Mouse (Mus musculus): ENCODE results near the gene Zfp866. TPM values are rescaled to one million over a fixed set of nuclear protein-coding genes. Genes with fewer than 3 reads are reported as not detected.

The Zfp866 gene
- total RNA-seq (2014; rRNA removed), result 13.1 and 13.2 TPM in 2 replicates
- polyA plus RNA-seq (2012; rRNA removed), result 3.3 and 4.6 TPM in 2 replicates

DNA sequence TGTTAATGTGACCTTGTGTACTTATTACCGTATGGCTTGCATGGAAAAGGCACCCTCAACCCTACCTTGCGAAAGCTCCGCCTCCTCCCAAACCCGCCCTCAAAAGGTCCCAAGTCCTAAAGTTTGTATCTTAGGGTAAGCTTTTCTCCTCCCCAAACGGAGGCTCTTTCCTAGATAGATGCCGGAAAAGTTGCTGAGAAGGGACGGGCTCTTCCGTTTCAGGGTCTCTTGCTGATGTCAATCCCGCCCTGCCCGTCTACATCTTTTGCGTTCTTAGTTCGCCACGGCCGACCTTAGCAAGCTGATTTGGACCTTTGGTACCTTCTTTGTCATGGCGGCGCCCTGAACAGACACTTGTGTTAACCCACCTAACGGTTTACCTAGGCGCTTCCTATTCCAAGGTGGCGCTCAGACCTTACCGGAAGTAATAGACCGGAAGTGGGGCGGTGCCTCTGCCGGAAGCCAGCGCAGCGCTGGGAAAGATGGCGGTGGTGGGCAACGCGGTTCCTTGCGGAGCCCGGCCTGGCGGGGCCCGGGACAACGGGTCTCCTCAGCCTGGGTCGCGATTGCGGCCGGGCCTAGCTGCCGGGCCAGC, at the start of gene Zfp866, which contains the start of gene Atp13a1:
TSS of gene Zfp866 (minus strand) at position 406 of the 595 bp plus-strand sequence.
TSS of gene Atp13a1 (plus strand) at position 391 of the 595 bp plus-strand sequence.
- no peak for TF ChIP-seq CTCF (IDR thresholded peaks at IDR 0.05; ENCODE audit: low read depth, low read length)
- TF ChIP-seq POLR2A (IDR thresholded peaks at IDR 0.05; ENCODE audit: extremely low read depth, insufficient read depth, low read length), result peak; percentile 74; the same call in 1 of the 2 replicates
- Histone ChIP-seq H3K36me3 (ENCODE audit: control insufficient read depth, insufficient read depth, low read length) (peaks cover 15% of the 10 kb centered on the region; the same call in 1 of the 2 replicates), H3K4me1 (ENCODE audit: control insufficient read depth, insufficient read depth, low read length) (0 out of 2 replicates have a peak, but pooled peaks cover 6% of the 10 kb centered on the region), H3K9ac (ENCODE audit: low read depth, low read length) (peak within 1 kb of the TSS; percentile 96), H3K4me3 (ENCODE audit: insufficient read depth, low read depth, low read length) (peak within 1 kb of the TSS; percentile 96), H3K79me2 (ENCODE audit: control insufficient read depth, insufficient read depth, low read length) (peaks cover 6% of the 10 kb centered on the region), H3K27ac (replicated peaks; ENCODE audit: insufficient read depth, low read depth, low read length) (peak within 1 kb of the TSS; percentile 82), H3K27me3 (ENCODE audit: control insufficient read depth, insufficient read depth, low read length) (no peaks in the 10 kb centered on the region)
- DNase-seq (ENCODE audit: extremely low read depth, low read depth, low spot score), result peak; percentile 89
- under 1% methylated on average over 38 of the region's 38 CpGs for WGBS

DNA sequence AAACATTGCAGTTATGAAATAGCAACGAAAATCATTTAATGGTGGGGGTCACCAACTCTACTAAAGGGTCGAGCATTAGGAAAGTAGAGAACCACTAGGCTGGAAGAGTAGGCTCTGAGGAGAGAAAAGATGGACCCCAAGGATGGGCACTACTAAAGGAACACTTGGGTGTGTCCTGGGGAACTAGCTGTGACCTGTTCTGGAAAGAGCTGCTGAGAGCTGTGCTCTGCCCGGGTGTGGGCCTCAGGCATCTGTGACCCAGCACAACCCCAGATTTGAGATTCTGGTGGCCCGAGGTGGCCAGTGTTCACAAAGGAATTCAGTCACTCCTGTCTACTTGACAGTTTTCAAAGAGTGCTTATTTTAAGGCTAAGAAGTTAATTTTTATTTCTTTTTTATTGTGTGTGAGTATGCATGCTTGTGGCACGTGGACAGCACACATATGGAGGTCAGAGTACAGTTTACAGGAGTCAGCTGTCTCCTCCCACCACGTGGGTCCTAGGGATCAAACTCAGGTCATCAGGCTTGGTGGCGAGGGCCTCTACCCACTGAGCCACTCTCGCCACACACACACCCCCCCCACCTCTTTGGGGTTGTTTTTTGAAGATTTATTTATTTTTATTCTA, 46.2 kb upstream of the Zfp866 start:
- peak; percentile 92 for DNase-seq (ENCODE audit: extremely low read depth, low read depth, low spot score)
- peak overlapping the region; percentile 73 for H3K27ac ChIP-seq (replicated peaks; ENCODE audit: insufficient read depth, low read depth, low read length)
- H3K36me3 ChIP-seq (ENCODE audit: control insufficient read depth, insufficient read depth, low read length), result no peaks in the 10 kb centered on the region
- H3K79me2 ChIP-seq (ENCODE audit: control insufficient read depth, insufficient read depth, low read length), result no peaks in the 10 kb centered on the region
- WGBS, result 36% methylated on average over 8 of the region's 8 CpGs
- H3K27me3 ChIP-seq (ENCODE audit: control insufficient read depth, insufficient read depth, low read length), result no peaks in the 10 kb centered on the region
- no peak overlapping the region for H3K4me3 ChIP-seq (ENCODE audit: insufficient read depth, low read depth, low read length)
- peaks cover 13% of the 10 kb centered on the region for H3K4me1 ChIP-seq (ENCODE audit: control insufficient read depth, insufficient read depth, low read length)
- TF ChIP-seq CTCF (IDR thresholded peaks at IDR 0.05; ENCODE audit: low read depth, low read length) (no peak), POLR2A (IDR thresholded peaks at IDR 0.05; ENCODE audit: extremely low read depth, insufficient read depth, low read length) (no peak)
- no peak overlapping the region for H3K9ac ChIP-seq (ENCODE audit: low read depth, low read length)

DNA sequence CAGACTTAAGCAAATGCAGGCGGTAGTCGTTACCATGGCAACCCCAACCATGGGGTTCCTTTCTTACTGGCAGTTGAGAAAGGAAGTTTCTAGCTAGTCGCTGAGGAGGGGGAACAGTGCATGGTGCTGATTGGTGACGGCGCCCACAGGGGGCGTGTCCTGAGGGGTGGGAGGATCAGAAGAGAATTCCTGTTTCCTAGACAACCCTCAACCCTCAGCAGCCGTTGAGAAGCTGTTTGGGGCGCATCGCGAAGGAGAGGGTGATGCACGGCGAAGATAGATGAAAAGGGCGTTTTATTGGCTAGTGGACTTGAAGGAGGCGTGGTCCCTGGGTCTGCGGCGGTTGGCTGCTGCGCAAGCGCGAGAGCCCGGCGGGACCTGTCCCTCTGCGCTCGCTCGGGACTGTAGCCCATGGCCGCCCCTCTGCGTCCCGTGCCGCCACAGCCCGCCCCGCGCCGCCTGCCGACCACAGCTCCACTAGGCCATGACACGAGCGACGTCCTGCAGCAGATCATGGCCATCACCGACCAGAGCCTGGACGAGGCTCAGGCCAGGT, 41.4 kb upstream of the Zfp866 start, which contains the start of gene Pbx4:
TSS of gene Pbx4 (plus strand) at position 194 of the 556 bp plus-strand sequence.
- no peak for TF ChIP-seq CTCF (IDR thresholded peaks at IDR 0.05; ENCODE audit: low read depth, low read length)
- TF ChIP-seq POLR2A (IDR thresholded peaks at IDR 0.05; ENCODE audit: extremely low read depth, insufficient read depth, low read length), result no peak
- WGBS, result 2% methylated on average over 38 of the region's 38 CpGs
- Histone ChIP-seq H3K27me3 (ENCODE audit: control insufficient read depth, insufficient read depth, low read length) (no peaks in the 10 kb centered on the region), H3K9ac (ENCODE audit: low read depth, low read length) (peak within 1 kb of the TSS; percentile 73), H3K27ac (replicated peaks; ENCODE audit: insufficient read depth, low read depth, low read length) (no peak within 1 kb of the TSS), H3K4me1 (ENCODE audit: control insufficient read depth, insufficient read depth, low read length) (peaks cover 9% of the 10 kb centered on the region), H3K4me3 (ENCODE audit: insufficient read depth, low read depth, low read length) (peak within 1 kb of the TSS; percentile 74), H3K79me2 (ENCODE audit: control insufficient read depth, insufficient read depth, low read length) (no peaks in the 10 kb centered on the region), H3K36me3 (ENCODE audit: control insufficient read depth, insufficient read depth, low read length) (no peaks in the 10 kb centered on the region)
- DNase-seq (ENCODE audit: extremely low read depth, low read depth, low spot score), result peak; percentile 54

DNA sequence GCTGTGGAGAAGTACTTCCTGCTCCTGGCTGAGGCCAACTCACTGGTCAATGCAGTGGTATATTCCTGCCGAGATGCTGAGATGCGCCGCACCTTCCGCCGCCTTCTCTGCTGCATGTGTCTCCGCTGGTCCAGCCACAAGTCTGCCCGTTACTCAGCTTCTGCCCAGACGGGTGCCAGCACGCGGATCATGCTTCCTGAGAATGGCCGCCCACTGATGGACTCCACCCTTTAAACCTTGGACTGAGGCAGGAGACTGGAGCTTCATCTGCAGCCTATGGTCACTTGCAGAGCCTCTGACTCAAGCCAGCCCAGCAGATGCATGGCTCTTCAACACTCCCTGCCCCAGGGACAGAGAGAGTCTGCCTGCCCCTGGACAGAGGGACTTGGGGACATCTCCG, 35.4 kb upstream of the Zfp866 start:
- no peak for DNase-seq (ENCODE audit: extremely low read depth, low read depth, low spot score)
- Histone ChIP-seq H3K36me3 (ENCODE audit: control insufficient read depth, insufficient read depth, low read length) (no peaks in the 10 kb centered on the region), H3K4me1 (ENCODE audit: control insufficient read depth, insufficient read depth, low read length) (peaks cover 6% of the 10 kb centered on the region; the same call in 1 of the 2 replicates), H3K4me3 (ENCODE audit: insufficient read depth, low read depth, low read length) (no peak overlapping the region), H3K27me3 (ENCODE audit: control insufficient read depth, insufficient read depth, low read length) (no peaks in the 10 kb centered on the region), H3K27ac (replicated peaks; ENCODE audit: insufficient read depth, low read depth, low read length) (no peak overlapping the region), H3K79me2 (ENCODE audit: control insufficient read depth, insufficient read depth, low read length) (no peaks in the 10 kb centered on the region), H3K9ac (ENCODE audit: low read depth, low read length) (no peak overlapping the region)
- no peak for TF ChIP-seq POLR2A (IDR thresholded peaks at IDR 0.05; ENCODE audit: extremely low read depth, insufficient read depth, low read length)
- TF ChIP-seq CTCF (IDR thresholded peaks at IDR 0.05; ENCODE audit: low read depth, low read length), result no peak
- 92% methylated on average over 12 of the region's 12 CpGs for WGBS

DNA sequence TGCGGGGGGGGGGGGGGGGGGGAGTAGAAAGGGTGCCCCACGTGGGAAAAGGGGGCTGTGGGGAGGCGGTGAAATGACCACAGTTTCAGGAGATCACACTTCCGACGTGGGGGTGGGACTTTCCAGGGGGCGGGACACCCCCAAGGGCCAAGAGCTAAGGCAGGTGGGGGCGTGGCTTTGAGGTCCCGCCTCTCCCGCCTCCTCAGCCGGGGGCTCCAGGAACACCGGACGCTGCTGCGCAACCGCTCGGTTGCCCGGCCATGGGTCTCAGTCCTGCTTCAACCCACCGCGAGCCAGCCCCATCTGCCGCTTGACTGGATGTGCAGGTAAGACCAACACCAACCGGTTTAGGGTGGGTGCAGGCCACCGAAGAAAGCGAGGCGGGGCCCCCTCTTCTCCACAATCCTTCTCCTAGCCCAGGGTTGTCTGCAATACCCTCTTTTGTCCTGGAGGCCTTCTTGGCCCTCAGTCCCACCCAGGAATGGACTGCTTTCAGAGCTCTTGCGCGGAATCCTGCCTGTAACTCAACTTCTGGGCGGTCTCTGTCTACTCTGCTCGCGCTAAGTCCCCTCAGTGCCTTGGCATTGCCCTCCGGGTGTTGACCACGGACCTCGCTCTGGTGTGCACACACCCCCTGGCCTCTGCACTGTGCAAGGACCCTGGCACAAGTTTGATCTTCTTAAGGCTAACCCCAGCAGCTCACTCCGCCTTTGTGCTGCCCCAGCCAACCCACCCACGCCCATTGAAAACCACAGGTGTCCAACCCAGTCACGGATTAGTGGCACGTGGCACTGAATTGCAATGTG, 31.6 kb upstream of the Zfp866 start, which contains the start of gene Lpar2:
TSS of gene Lpar2 (plus strand) at position 44 of the 806 bp plus-strand sequence.
- 16% methylated on average over 32 of the region's 35 CpGs for WGBS
- DNase-seq (ENCODE audit: extremely low read depth, low read depth, low spot score), result peak; percentile 55
- peak within 1 kb of the TSS; percentile 80 for H3K9ac ChIP-seq (ENCODE audit: low read depth, low read length)
- TF ChIP-seq CTCF (IDR thresholded peaks at IDR 0.05; ENCODE audit: low read depth, low read length) (no peak), POLR2A (IDR thresholded peaks at IDR 0.05; ENCODE audit: extremely low read depth, insufficient read depth, low read length) (no peak)
- no peaks in the 10 kb centered on the region for H3K79me2 ChIP-seq (ENCODE audit: control insufficient read depth, insufficient read depth, low read length)
- H3K27ac ChIP-seq (replicated peaks; ENCODE audit: insufficient read depth, low read depth, low read length), result no peak within 1 kb of the TSS
- peaks cover 6% of the 10 kb centered on the region; the same call in 1 of the 2 replicates for H3K4me1 ChIP-seq (ENCODE audit: control insufficient read depth, insufficient read depth, low read length)
- no peaks in the 10 kb centered on the region for H3K36me3 ChIP-seq (ENCODE audit: control insufficient read depth, insufficient read depth, low read length)
- H3K27me3 ChIP-seq (ENCODE audit: control insufficient read depth, insufficient read depth, low read length), result no peaks in the 10 kb centered on the region
- H3K4me3 ChIP-seq (ENCODE audit: insufficient read depth, low read depth, low read length), result peak within 1 kb of the TSS; percentile 82
